Mouse (Mus musculus): Measurements from ENCODE around the gene Lpp. TPM values are rescaled to one million over a fixed set of nuclear protein-coding genes. Genes with fewer than 3 reads are reported as not detected.

Lpp gene
- polyA plus RNA-seq, 1 experiment, result 15.0 TPM

DNA sequence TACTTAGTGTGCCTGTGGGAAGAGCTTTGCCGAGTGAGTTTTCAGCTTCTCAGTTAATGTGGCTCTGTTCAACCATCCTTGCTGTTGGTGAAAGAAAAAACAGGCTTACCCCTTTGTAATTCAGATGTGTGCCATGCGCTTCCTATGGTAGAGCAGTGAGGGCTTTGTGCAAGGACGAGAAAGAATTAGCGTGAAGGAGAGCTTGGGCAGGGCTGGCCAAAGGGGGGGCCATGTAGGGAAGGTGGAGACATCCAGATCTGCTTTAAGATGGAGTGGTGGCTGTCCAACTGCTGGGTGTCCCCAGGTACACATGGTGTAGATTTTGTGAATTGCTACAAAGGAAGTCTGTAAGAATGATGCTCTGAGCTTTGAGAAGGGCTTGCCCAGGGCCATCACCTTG, 29.9 kb downstream of the Lpp start:
- no peak overlapping the region for H3K27ac ChIP-seq (ENCODE audit: control insufficient read depth, insufficient read depth, low read length)
- no peaks in the 10 kb centered on the region for H3K36me3 ChIP-seq (ENCODE audit: control insufficient read depth, insufficient read depth, low read length)
- H3K27me3 ChIP-seq (ENCODE audit: control insufficient read depth, insufficient read depth, low read length), result no peaks in the 10 kb centered on the region
- peaks cover 24% of the 10 kb centered on the region for H3K4me1 ChIP-seq (replicated peaks; ENCODE audit: control insufficient read depth, insufficient read depth, low read length)
- no peak for DNase-seq
- no peak overlapping the region for H3K4me3 ChIP-seq (ENCODE audit: control insufficient read depth, insufficient read depth, low read length)
- TF ChIP-seq CTCF (IDR thresholded peaks at IDR 0.05; ENCODE audit: borderline replicate concordance, control insufficient read depth, extremely low read depth, insufficient read depth, low read length, poor library complexity) (no peak), POLR2A (IDR thresholded peaks at IDR 0.05; ENCODE audit: control insufficient read depth, extremely low read depth, insufficient read depth, low read length, poor library complexity) (no peak)
- WGBS, result 100% methylated on average over 4 of the region's 4 CpGs

DNA sequence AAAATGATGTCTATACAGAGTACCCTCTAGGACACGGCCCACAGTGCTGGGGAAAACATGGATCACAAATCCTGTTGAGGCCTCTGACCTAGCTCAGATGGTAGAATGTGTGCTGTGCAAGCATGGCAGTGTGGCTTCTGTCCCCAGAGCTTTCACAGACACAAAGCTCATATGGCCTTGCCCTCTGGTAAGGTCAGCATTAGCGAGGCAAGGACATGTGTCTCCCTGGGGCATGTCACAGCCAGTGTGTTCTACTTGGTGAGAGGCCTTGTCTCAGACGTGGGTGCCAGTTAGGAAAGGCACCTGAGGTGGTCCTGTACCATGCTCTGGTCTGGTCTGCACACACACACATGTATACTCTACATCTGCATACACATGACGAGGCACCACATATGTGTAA, 30.4 kb downstream of the Lpp start:
- TF ChIP-seq CTCF (IDR thresholded peaks at IDR 0.05; ENCODE audit: borderline replicate concordance, control insufficient read depth, extremely low read depth, insufficient read depth, low read length, poor library complexity), result no peak
- TF ChIP-seq POLR2A (IDR thresholded peaks at IDR 0.05; ENCODE audit: control insufficient read depth, extremely low read depth, insufficient read depth, low read length, poor library complexity), result no peak
- no peaks in the 10 kb centered on the region for H3K27me3 ChIP-seq (ENCODE audit: control insufficient read depth, insufficient read depth, low read length)
- H3K27ac ChIP-seq (ENCODE audit: control insufficient read depth, insufficient read depth, low read length), result no peak overlapping the region
- H3K4me1 ChIP-seq (replicated peaks; ENCODE audit: control insufficient read depth, insufficient read depth, low read length), result peaks cover 21% of the 10 kb centered on the region
- no peak overlapping the region for H3K4me3 ChIP-seq (ENCODE audit: control insufficient read depth, insufficient read depth, low read length)
- DNase-seq, result no peak
- 96% methylated on average over 4 of the region's 4 CpGs for whole genome bisulfite sequencing
- no peaks in the 10 kb centered on the region for H3K36me3 ChIP-seq (ENCODE audit: control insufficient read depth, insufficient read depth, low read length)

DNA sequence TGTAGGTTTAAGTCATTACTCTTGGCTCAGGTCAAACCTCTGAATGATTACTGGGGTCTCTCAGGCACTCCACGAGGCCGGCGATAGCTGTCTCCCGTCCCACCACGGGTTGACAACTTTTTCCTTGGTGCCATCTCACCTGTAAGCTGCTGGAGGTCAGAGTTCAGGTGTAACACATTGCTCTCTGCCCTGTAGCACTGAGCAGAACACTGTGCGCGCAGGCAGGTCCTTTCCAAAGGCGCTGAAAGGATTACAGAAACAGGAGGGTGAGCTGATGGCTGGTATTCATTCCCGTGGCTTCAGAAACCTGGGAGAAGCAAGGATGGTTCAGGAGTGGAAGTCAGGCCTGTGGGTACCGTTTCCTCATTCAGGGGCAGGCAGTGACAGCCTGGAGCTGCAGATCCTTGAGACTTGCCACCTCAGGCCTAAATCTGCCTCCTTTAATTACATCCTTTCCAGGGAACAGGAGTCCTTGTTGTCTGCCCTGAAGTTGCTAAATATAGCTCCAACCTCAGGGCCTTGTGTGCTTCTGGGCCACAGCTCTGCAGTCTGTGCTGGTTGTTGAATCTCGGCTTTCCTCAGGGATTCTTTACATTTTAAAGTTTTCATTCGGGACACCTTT, 31.2 kb downstream of the Lpp start:
- no peaks in the 10 kb centered on the region for H3K27me3 ChIP-seq (ENCODE audit: control insufficient read depth, insufficient read depth, low read length)
- peaks cover 27% of the 10 kb centered on the region for H3K4me1 ChIP-seq (replicated peaks; ENCODE audit: control insufficient read depth, insufficient read depth, low read length)
- H3K4me3 ChIP-seq (ENCODE audit: control insufficient read depth, insufficient read depth, low read length), result no peak overlapping the region
- DNase-seq, result no peak
- 94% methylated on average over 12 of the region's 12 CpGs for WGBS
- H3K36me3 ChIP-seq (ENCODE audit: control insufficient read depth, insufficient read depth, low read length), result no peaks in the 10 kb centered on the region
- TF ChIP-seq CTCF (IDR thresholded peaks at IDR 0.05; ENCODE audit: borderline replicate concordance, control insufficient read depth, extremely low read depth, insufficient read depth, low read length, poor library complexity) (no peak), POLR2A (IDR thresholded peaks at IDR 0.05; ENCODE audit: control insufficient read depth, extremely low read depth, insufficient read depth, low read length, poor library complexity) (no peak)
- H3K27ac ChIP-seq (ENCODE audit: control insufficient read depth, insufficient read depth, low read length), result no peak overlapping the region

DNA sequence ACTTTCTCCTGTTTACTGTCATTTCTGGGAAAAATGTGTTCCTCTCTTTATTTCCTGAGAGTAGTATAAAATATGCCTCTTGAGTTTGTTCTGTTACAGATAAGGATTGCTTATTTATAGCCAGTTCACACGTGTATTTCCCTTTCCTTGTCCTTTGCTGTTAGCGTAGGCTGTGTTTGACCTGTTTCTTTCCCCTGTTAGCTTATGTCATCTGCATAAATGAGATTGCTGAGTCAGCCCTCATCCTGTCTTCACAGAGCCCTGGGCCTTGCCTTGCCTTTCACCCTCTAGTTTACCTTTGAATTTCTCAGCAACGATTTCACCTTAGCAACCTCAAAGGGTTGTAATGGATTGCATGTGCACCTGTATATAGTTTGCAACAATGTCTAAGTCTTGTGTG, 32.5 kb downstream of the Lpp start:
- no peak for TF ChIP-seq CTCF (IDR thresholded peaks at IDR 0.05; ENCODE audit: borderline replicate concordance, control insufficient read depth, extremely low read depth, insufficient read depth, low read length, poor library complexity)
- no peak for TF ChIP-seq POLR2A (IDR thresholded peaks at IDR 0.05; ENCODE audit: control insufficient read depth, extremely low read depth, insufficient read depth, low read length, poor library complexity)
- WGBS, result 6% methylated on average over 3 of the region's 3 CpGs
- H3K36me3 ChIP-seq (ENCODE audit: control insufficient read depth, insufficient read depth, low read length), result no peaks in the 10 kb centered on the region
- peaks cover 39% of the 10 kb centered on the region for H3K4me1 ChIP-seq (replicated peaks; ENCODE audit: control insufficient read depth, insufficient read depth, low read length)
- no peaks in the 10 kb centered on the region for H3K27me3 ChIP-seq (ENCODE audit: control insufficient read depth, insufficient read depth, low read length)
- no peak overlapping the region for H3K4me3 ChIP-seq (ENCODE audit: control insufficient read depth, insufficient read depth, low read length)
- no peak overlapping the region for H3K27ac ChIP-seq (ENCODE audit: control insufficient read depth, insufficient read depth, low read length)
- DNase-seq, result peak; percentile 47

DNA sequence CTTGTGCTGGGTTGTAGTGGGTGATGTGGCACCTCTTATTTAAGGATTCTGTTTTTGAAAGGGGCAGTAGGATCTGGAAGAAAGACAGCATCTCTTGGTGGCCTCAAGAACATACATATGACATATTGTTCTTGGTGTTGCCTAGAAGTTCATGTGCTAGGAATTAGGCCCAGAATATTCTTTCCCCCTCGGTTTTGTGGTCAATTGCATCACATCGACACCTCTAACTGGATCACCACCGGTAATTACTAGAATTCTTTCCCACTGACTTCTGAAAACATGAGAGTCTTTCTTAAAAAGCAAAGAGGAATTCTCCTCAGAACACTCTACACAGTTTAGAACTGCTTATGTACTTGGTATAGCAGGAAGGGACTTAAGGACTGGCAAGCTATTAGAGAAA, 34.3 kb downstream of the Lpp start:
- Histone ChIP-seq H3K4me3 (ENCODE audit: control insufficient read depth, insufficient read depth, low read length) (no peak overlapping the region), H3K27ac (ENCODE audit: control insufficient read depth, insufficient read depth, low read length) (no peak overlapping the region), H3K4me1 (replicated peaks; ENCODE audit: control insufficient read depth, insufficient read depth, low read length) (peaks cover 42% of the 10 kb centered on the region), H3K36me3 (ENCODE audit: control insufficient read depth, insufficient read depth, low read length) (no peaks in the 10 kb centered on the region), H3K27me3 (ENCODE audit: control insufficient read depth, insufficient read depth, low read length) (no peaks in the 10 kb centered on the region)
- WGBS, result 96% methylated on average over 3 of the region's 3 CpGs
- no peak for DNase-seq
- TF ChIP-seq CTCF (IDR thresholded peaks at IDR 0.05; ENCODE audit: borderline replicate concordance, control insufficient read depth, extremely low read depth, insufficient read depth, low read length, poor library complexity), result no peak
- no peak for TF ChIP-seq POLR2A (IDR thresholded peaks at IDR 0.05; ENCODE audit: control insufficient read depth, extremely low read depth, insufficient read depth, low read length, poor library complexity)

DNA sequence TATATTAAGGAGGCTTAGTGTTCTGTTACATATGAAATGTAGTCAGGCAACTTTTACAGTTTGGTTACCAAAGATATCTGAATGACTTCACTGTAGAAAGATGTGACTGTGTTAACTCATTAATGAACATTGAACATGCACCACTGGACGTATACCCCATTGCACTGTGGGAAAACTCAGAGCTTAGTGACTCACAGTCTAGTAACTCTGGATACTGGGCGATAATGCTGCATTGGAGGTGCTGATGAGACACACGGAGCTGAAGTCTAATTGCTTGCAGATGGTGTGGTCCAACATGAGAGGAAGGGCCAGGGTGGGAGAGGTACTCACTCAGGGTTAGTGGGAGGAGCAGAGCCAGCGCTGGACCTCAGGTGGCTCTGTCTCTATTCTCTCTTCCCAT, 34.7 kb downstream of the Lpp start:
- H3K27me3 ChIP-seq (ENCODE audit: control insufficient read depth, insufficient read depth, low read length), result no peaks in the 10 kb centered on the region
- no peak for TF ChIP-seq POLR2A (IDR thresholded peaks at IDR 0.05; ENCODE audit: control insufficient read depth, extremely low read depth, insufficient read depth, low read length, poor library complexity)
- TF ChIP-seq CTCF (IDR thresholded peaks at IDR 0.05; ENCODE audit: borderline replicate concordance, control insufficient read depth, extremely low read depth, insufficient read depth, low read length, poor library complexity), result no peak
- no peak overlapping the region for H3K4me3 ChIP-seq (ENCODE audit: control insufficient read depth, insufficient read depth, low read length)
- DNase-seq, result no peak
- H3K27ac ChIP-seq (ENCODE audit: control insufficient read depth, insufficient read depth, low read length), result peak overlapping the region; percentile 67
- no peaks in the 10 kb centered on the region for H3K36me3 ChIP-seq (ENCODE audit: control insufficient read depth, insufficient read depth, low read length)
- H3K4me1 ChIP-seq (replicated peaks; ENCODE audit: control insufficient read depth, insufficient read depth, low read length), result peaks cover 42% of the 10 kb centered on the region
- WGBS, result 96% methylated on average over 4 of the region's 4 CpGs

DNA sequence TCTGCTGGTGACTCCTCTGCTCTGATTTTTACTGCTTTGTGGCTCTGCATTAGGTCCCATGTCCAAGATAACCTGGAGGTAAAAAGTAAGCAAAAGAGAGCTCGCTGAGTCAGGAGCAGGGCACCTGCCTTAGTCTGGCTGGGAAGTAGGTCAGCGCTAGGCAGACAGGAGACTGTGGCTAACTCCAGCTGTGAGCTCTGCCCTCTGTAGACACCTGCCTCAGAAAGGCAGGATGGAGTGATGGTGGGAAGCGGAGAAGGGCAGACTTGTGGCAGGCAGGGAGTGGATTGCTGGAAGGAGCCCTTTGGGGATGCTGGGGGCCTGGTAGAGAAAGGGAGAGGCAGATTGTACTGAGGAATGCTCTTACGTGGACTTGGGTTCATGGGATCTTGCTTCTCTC, 35.4 kb downstream of the Lpp start:
- Histone ChIP-seq H3K36me3 (ENCODE audit: control insufficient read depth, insufficient read depth, low read length) (no peaks in the 10 kb centered on the region), H3K27me3 (ENCODE audit: control insufficient read depth, insufficient read depth, low read length) (no peaks in the 10 kb centered on the region), H3K4me1 (replicated peaks; ENCODE audit: control insufficient read depth, insufficient read depth, low read length) (peaks cover 43% of the 10 kb centered on the region), H3K27ac (ENCODE audit: control insufficient read depth, insufficient read depth, low read length) (peak overlapping the region; percentile 74), H3K4me3 (ENCODE audit: control insufficient read depth, insufficient read depth, low read length) (no peak overlapping the region)
- peak; percentile 71 for DNase-seq
- TF ChIP-seq CTCF (IDR thresholded peaks at IDR 0.05; ENCODE audit: borderline replicate concordance, control insufficient read depth, extremely low read depth, insufficient read depth, low read length, poor library complexity) (peak; percentile 47; the same call in 1 of the 2 replicates), POLR2A (IDR thresholded peaks at IDR 0.05; ENCODE audit: control insufficient read depth, extremely low read depth, insufficient read depth, low read length, poor library complexity) (no peak)
- WGBS, result 42% methylated on average over 4 of the region's 4 CpGs

All from thymus, adult 2 months (tissue).